Mouse (Mus musculus) neural tube, embryonic 12.5 days (tissue): ENCODE results near the gene Gpsm1. TPM values are rescaled to one million over a fixed set of nuclear protein-coding genes. Genes with fewer than 3 reads are reported as not detected.

Experiments
- polyA plus RNA-seq: library from polyadenylated mRNA; unstranded; fragments of >200 nt; fragmentation: Nextera tagmentation; extraction: Ambion mirVana; gene quantifications from 2 replicates; pipeline ENCODE4 v1.2.1, GENCODE M21; 2016

The Gpsm1 gene
- polyA plus RNA-seq, 1 experiment from 2014 or later: 112 TPM

Other genes with a start within 250 kb of the Gpsm1 start
- 15.0 and 15.2 TPM in 2 replicates for gene Nacc2, start 192.3 kb upstream of the Gpsm1 start, polyA plus RNA-seq
- 16.8 and 24.2 TPM in 2 replicates for gene Lhx3, start 107.2 kb upstream of the Gpsm1 start, polyA plus RNA-seq
- gene Qsox2, start 78.0 kb upstream of the Gpsm1 start, polyA plus RNA-seq: 18.4 and 20.6 TPM in 2 replicates
- gene Ccdc187, start 21.0 kb upstream of the Gpsm1 start, polyA plus RNA-seq: 0.10 and 0.11 TPM in 2 replicates
- 36.1 and 36.3 TPM in 2 replicates for gene Dnlz, start 36.6 kb downstream of the Gpsm1 start, polyA plus RNA-seq
- gene Card9, start 45.4 kb downstream of the Gpsm1 start, polyA plus RNA-seq: 1.0 and 1.7 TPM in 2 replicates
- gene Snapc4, start 65.1 kb downstream of the Gpsm1 start, polyA plus RNA-seq: 33.4 and 34.6 TPM in 2 replicates
- gene Entr1, start 73.8 kb downstream of the Gpsm1 start, polyA plus RNA-seq: 177 and 180 TPM in 2 replicates
- 113 and 115 TPM in 2 replicates for gene Pmpca, start 73.8 kb downstream of the Gpsm1 start, polyA plus RNA-seq
- 29.7 and 32.7 TPM in 2 replicates for gene Inpp5e, start 93.7 kb downstream of the Gpsm1 start, polyA plus RNA-seq
- gene Sec16a, start 129.7 kb downstream of the Gpsm1 start, polyA plus RNA-seq: 26.0 and 26.3 TPM in 2 replicates
- 44.7 and 48.2 TPM in 2 replicates for gene Notch1, start 201.1 kb downstream of the Gpsm1 start, polyA plus RNA-seq